Mouse (Mus musculus): Measurements from ENCODE around the gene Top3b. TPM values are rescaled to one million over a fixed set of nuclear protein-coding genes. Genes with fewer than 3 reads are reported as not detected.
A peak's percentile ranks its signal among the peaks of the same experiment; 100 is the strongest.
"Not testable (repeated sequence)": the region's sequence is repeated elsewhere in the genome, so short reads cannot be mapped to it uniquely, and the experiment has no call there.

Top3b gene
- total RNA-seq, 2 experiments from 2014 or later: 53.3 to 76.9 TPM

DNA sequence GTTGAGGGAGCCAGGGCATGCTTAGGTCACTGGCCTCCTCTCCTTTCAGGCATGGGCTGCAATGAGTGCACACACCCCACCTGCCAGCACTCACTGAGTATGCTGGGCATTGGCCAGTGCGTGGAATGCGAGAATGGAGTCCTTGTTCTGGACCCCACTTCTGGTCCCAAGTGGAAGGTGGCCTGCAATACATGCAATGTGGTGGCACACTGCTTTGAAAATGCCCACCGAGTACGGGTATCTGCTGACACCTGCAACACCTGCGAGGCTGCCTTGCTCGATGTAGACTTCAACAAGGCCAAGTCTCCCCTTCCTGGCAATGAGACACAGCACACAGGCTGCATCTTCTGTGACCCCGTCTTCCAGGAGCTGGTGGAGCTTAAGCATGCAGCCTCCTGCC is 21.8 kb downstream of the Top3b start:
- no peak for DNase-seq (ENCODE audit: low spot score in 2 of 2)
- intact Hi-C loops (cut with DNase I): no loop called here

DNA sequence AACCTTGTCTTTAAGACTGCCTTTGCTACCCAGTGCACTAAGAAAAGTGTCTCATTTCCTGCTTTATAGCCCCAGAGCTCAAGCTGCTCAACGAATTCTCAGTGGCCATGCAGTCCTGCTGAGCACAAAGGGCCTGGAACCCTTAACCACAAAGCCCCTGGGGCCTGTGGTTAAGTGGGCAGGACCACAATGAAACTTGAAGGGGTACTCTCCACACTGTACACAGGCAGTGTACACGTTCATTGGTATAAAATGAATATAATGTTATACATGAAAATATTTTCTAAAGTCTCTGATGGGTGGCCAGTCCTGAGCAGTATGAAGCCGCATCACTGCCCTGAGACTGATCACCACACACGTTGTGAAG is 25.5 kb downstream of the Top3b start:
- no peak for DNase-seq (ENCODE audit: low spot score in 2 of 2)
- intact Hi-C loops (cut with DNase I): loop anchor here (2.0 kb wide), 1 partner anchor 15 kb away; no protein-coding TSS in a partner anchor

DNA sequence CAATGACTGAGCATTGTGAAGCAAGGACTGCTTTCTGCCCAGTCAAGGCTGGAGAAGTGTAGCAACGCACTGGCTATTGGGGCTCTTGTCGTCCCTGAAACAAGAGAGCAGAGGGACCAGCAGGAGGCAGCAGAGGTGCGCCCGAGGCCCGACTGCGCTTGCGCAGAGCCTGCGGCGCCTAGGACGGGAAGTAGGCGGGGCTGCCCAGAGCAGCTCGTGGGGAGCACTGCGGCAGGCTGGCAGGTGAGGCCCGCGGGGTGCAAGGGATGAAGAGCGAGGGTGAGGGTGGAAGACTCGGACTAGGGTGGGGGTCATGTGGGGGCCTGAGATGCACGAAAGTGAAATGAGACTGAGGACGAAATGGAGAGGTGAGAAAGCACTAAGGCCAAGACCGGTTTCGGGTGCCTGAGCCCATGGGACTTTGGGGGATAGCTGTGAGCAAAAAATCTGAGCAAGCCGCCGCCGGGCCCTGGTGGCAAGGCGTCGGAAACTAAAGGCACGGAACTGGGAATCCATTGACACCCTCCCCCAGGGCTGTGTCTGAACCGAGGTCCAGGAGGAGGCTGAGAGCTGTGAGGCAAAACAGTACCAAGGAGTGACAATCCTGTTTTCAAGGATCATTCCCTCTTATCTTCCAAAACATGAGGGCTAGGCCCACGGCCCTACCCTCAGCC is 26.0 kb downstream of the Top3b start, which contains the start of gene Ppm1f:
Ppm1f (plus strand) TSS at position 88 of the 674 bp plus-strand sequence.
- intact Hi-C loops (cut with DNase I): loop anchor here (2.0 kb wide), 1 partner anchor 14 kb away; no protein-coding TSS in a partner anchor
- DNase-seq (ENCODE audit: low spot score in 2 of 2): peak; percentile 95 to 96

DNA sequence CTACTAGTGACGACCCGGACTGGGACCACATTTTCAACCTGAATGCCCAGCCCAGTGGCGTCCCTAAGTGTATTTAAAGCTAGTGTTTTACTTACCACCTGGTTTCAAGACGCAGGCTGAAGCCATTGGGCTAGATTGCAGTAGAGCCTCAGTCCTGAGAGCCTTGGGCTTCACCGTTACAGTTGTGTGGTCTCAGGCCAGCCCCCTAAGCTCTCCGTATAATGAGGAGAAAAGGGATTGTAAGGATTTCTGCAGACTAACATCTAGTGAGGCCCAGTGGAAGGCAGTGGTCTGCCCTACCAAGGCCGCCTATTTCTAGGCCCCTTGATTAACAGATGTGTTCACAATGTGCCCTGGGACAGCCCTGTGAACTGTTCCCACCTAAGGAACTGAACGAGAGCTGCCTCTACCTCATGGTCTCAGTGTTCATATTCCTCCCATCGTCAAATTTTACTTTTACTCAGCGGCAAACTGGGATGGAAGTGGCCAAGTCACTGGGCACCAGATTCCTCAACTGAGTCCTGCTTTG is 26.6 kb downstream of the Top3b start:
- no peak for DNase-seq (ENCODE audit: low spot score in 2 of 2)
- intact Hi-C loops (cut with DNase I): loop anchor here (2.0 kb wide), 1 partner anchor 14 kb away; no protein-coding TSS in a partner anchor

DNA sequence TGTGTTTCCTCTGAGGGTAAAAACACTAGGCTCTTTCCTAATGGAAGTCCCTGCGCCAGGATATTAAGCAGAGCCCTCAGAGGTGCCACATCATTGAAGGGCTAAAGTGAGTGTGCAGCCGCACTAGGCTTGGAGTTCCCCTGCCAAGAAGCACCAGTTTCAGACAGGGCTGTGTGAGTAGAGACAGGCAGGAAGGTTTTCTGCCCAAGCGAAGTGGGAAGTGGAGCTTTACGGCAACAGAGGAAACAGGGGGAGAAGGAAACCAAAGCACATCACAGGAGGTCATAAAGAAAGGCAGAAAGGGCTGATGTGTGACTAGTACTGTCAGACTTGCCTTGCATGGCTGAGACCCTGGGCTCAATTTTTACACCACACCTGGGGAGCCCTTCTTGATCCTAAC is 31.8 kb downstream of the Top3b start:
- no peak for DNase-seq (ENCODE audit: low spot score in 2 of 2)
- intact Hi-C loops (cut with DNase I): no loop called here

DNA sequence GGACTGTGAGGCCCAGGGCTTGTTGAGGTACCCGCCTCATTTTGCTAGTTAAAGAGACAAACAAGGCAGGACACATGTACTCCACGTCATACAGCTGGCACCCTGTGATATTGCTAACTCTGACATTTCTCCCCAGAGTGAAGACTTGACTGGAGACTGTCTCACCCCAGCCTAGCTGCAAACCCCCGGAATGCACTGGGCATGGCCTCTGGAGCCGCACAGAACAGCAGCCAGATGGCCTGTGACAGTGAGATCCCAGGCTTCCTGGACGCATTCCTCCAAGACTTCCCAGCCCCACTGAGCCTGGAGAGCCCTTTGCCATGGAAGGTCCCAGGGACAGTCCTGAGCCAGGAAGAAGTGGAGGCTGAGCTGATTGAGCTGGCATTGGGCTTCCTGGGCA is 32.7 kb downstream of the Top3b start:
- intact Hi-C loops (cut with DNase I): no loop called here
- no peak for DNase-seq (ENCODE audit: low spot score in 2 of 2)

DNA sequence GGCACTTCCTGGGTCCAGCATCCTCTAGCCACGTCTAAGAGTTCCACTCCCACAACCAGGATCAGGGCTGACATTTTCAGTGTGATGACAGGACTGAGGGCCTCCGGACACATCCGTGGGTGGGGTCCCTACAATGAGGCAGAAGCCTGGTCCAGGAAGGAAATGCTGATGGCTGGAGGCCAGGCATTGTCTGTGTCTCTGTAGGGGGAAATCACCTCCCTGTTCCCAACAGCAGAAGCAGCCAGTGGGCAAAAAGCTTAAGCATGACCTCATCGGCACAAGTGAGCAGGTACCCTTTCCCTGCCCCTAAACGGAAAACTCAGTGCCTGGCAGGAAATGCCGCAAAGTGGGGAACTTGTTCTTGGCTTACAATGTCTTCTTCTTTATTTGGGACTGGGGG is 37.3 kb downstream of the Top3b start:
- DNase-seq (ENCODE audit: low spot score in 2 of 2): no peak
- intact Hi-C loops (cut with DNase I): no loop called here

DNA sequence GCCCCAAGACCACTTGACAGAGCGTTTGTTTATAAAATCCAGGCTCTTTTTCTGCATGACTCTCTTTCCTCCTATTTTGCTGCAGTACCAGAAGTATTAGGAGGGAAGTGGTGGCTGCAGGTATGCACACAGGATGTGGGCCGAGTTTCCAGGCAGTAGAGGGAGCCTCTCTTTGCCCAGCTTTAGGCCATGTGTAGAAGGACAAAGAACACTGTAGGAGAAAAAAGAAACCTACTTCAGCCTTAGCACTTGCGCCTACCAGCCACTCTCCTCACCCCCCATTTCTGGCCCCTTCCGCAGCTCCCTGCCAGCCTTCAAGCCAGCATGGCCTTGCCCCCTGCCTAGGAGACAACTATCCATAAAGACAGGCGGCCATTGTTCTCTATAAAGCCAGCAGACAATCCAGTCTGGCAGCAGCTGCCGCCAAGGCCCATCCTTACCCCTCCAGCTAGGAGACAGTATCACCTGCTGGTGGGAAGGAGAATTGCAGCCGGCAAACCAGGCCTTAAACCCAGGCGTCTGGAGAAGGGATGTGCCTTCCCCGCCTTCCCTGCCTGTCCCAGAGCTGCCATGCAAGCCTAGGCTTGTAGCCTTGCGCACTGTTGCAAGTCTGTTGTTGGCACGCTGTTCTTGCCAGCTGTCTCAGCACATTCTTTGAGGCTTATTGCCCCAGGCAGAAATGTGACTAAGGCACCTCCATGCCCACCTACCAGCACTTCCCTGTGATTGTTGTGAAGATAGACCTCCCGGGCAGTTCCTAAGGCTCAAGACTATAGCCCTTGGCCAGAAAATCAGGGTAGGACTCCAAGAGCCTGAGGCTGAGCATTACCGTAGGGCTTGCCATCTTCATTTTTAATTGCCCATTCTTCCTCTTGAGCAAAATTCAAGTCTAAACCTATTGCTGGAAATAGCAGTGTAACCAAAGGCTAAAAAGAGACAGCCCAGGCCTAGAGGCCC is 41.4 kb downstream of the Top3b start:
- intact Hi-C loops (cut with DNase I): loop anchor here (2.0 kb wide), 1 partner anchor 15 kb away; the partner anchor contains the start of gene Ppm1f

DNA sequence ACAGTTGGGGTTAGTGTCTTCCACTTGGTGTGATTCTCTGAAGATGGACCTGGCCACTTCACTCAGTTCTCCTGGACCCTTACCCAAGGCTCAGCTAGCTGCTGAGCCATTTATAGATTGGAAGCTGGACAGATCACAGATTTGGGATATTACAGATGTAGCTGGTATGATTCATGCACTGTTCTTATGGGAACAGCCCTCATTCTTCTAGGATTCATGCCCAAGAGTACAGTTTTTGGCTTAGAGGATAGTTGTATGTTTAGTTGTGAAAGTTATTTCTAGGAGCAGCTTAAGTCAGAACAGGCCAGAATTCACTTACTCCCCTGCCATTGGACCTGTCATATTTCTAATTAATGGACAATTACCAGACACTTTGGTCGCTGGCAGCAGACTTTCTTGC is 42.9 kb downstream of the Top3b start:
- DNase-seq (ENCODE audit: low spot score in 2 of 2): no peak
- intact Hi-C loops (cut with DNase I): no loop called here

More for the DNA sequence above, 41.4 kb downstream of the Top3b start:
- DNase-seq (ENCODE audit: low spot score in 2 of 2): peak; percentile 70 to 74

DNA sequence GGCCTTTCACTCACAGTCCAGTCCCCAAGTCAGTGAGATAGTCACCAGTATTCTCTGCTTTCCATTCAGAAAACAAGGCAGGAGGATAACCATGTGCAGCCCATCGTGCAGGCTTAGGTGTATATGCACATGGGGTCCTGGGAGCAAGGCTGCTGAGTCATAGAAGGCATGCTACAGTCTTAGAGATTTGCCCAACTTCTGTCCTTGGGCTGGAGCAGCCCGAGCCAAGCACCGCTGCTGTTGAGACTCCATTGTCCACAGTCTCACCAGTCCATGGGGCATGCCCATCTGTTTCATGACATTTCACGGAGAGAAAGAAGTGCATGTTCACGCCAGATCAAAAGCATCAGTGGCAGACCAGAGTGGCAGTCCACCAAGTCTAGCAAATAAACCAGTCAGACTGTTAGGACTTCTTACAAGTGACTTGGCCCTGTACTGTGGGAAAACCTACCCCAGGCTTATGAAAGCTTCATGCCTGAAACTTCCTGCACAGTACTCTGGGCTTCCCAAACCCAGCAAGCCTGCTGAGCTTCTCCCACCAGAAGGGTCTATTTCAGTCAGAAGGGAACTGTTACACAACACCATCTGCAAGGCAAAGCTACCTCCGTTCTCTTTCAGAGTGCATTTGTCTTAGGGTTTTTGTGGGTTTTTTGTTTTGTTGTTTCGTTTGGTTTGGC is 48.0 kb downstream of the Top3b start:
- intact Hi-C loops (cut with DNase I): no loop called here
- DNase-seq (ENCODE audit: low spot score in 2 of 2): peak in 1 of 2 experiments; percentile 57

DNA sequence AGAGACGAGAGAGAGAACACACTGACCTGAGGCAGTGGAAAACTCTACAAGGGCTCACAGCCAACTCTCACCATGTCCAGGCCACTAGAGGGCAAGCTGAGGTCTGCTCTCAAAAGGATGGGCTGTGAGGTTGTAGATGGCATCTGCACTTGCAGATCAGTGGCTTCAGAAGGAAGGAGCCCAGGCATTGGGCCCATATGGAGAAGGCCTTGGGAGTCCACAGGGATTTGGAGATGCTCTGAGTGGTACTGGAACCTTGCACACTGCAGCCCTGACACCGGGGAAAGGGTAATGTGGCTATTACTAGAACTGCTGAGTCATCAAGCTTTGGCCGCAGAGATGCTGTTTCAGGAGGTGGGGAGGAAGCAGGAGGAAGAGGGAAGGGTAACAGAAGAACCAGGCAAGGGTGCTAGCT is 50.5 kb downstream of the Top3b start:
- intact Hi-C loops (cut with DNase I): loop anchor here (10.0 kb wide), 1 partner anchor 354 kb away; the partner anchor contains the start of gene Tmem191c
- DNase-seq (ENCODE audit: low spot score in 2 of 2): no peak

DNA sequence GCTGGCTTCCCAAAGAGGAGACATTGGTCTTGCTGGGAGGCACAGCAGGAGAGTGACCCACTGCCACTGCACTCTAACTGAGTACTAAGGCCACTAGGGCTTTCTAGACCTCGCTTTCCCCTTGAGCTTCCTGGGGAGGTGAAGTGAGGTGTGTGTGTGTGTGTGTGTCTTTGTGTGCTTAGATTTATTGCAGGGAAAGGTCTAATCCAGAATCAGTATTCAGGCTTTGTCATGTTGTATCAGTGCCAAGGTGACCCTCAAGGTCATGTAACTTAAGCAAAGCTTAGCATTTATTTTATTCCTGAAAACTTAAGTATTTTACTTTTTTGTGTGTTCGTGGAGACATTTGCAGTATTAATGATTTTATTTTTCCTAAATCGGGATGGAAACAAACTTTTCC is 53.9 kb downstream of the Top3b start:
- intact Hi-C loops (cut with DNase I): loop anchor here (10.0 kb wide), 1 partner anchor 350 kb away; the partner anchor contains the start of gene Tmem191c
- no peak for DNase-seq (ENCODE audit: low spot score in 2 of 2)

DNA sequence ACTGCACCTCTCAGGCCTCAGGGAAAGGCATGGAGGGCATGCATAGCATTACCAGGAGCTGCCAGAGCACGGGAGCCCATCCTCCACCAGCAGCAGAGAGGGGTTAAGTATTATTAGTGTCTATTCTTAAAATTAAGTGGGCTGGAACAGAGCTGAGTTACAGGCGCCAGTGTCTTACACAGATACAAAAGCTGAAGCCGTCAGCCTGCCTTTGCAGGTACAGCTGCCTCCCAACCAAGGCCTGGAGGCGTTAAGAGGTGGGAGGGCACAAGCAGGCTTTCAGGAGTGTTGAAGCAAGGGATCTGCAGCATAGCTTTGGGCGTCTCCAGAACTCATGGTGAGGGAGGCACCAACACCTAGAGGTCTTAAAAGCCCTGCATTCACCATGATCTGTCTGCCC is 56.0 kb downstream of the Top3b start:
- peak in 1 of 2 experiments; percentile 68 for DNase-seq (ENCODE audit: low spot score in 2 of 2)
- intact Hi-C loops (cut with DNase I): loop anchor here (5.0 to 10.0 kb wide), 2 partner anchors 106 to 348 kb away; partner anchors contain the start of gene Tmem191c

DNA sequence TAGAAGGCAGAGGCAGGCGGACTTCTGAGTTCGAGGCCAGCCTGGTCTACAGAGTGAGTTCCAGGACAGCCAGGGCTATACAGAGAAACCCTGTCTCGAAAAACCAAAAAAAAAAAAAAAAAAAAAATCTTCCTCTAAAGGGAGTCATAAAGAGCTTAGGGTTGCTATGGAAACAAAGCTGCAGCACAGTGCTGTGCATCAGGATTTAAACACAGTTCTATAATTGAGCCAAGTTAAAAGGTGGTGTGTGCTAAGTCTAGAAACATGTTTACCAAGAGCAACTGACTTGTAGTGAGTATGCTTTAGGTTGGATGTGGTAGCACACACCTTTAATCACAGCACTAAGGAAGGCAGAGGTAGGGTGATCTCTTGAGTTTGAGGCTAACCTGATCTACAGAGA is 58.4 kb downstream of the Top3b start:
- not testable (repeated sequence) for DNase-seq (ENCODE audit: low spot score in 2 of 2)
- intact Hi-C loops (cut with DNase I): loop anchor here (5.0 to 10.0 kb wide), 2 partner anchors 103 to 346 kb away; partner anchors contain the start of gene Tmem191c

DNA sequence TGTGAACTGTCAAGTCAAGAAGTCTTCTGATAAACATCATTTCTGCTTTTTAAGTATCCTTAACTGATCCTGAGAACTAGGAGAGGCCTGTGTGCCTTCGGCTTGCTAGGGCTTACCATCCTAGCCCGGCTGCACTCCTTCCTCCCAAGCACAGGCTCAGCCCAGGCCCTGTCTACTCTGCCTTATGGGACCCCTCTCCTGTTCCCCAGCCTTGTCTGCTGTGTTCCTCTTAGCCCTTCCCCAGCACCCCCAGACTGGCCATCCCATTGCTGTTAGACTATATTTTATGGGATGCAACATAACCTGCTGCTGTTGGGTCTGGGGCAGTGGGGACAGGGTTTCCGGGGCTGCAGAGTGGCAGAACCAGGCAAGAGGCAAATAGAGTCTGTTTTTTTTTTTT is 59.8 kb downstream of the Top3b start:
- DNase-seq (ENCODE audit: low spot score in 2 of 2): no peak
- intact Hi-C loops (cut with DNase I): loop anchor here (5.0 kb wide), 1 partner anchor 52 kb away; the partner anchor contains the start of gene Mapk1

DNA sequence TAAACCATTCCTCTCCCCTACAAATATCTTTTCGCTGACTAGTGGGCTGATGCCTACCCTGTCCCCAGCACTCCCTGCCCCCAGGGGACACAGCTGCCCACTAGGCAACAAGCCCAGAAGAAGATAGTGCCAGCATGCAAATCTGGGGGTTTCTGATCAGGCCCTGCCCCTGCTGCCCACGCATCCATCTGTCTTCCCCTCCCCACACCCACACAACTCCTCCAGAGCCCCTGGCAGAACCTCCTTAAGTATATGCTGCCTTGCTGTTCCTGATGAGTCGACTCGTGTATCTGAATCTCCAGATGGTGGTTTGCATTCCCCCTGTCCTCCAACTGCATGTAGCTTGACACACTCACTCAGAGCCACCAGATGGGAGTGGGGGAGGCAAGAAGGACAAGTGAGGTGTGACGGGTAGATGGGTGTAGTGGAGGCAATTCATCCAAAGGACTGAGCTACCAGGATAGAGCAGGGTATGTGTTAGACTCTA is 60.3 kb downstream of the Top3b start:
- intact Hi-C loops (cut with DNase I): loop anchor here (5.0 kb wide), 1 partner anchor 51 kb away; the partner anchor contains the start of gene Mapk1
- DNase-seq (ENCODE audit: low spot score in 2 of 2): peak; percentile 91 to 95

DNA sequence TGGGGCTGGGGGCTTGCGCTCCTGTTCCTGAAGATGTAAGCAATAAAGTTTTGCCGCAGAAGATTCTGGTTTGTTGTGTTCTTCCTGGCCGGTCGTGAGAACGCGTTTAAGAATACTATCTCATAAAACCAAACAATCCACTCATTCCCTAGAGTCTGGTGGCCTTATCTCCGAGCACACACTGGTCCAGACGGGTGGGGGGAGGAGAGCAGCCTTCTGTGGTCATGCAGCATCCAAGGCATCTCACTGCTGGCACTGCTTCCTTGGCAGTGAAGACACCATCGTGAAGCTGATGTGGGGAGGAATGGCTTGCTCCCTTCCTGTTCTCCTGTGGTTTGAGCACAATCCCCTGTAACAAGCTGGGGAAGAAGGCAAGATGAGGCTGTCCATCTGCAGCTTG is 69.0 kb downstream of the Top3b start:
- intact Hi-C loops (cut with DNase I): no loop called here
- DNase-seq (ENCODE audit: low spot score in 2 of 2): no peak

DNA sequence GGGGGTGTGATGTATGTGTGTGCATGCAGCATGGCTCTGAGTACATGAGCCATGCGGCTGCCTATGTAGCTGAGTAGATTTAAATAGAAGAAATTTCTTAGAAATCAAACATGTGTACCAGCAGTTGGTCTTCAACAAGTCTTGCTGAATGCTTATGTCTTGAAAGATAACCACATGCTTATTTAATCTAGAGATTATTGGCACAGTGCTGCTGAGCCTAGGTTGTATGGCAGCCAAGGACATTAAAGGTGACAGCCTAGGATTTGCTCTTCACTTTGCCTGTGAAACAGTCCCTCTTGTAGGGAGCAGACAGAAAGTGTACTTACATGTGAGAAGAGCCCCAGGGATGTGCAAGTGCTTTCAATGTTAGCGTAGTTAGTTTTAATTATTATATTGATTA is 70.5 kb downstream of the Top3b start:
- no peak for DNase-seq (ENCODE audit: low spot score in 2 of 2)
- intact Hi-C loops (cut with DNase I): no loop called here

Data from left cerebral cortex, postnatal 36 days (tissue).